ENCODE assay signal across 7 mouse cellular contexts in the genomic region with DNA sequence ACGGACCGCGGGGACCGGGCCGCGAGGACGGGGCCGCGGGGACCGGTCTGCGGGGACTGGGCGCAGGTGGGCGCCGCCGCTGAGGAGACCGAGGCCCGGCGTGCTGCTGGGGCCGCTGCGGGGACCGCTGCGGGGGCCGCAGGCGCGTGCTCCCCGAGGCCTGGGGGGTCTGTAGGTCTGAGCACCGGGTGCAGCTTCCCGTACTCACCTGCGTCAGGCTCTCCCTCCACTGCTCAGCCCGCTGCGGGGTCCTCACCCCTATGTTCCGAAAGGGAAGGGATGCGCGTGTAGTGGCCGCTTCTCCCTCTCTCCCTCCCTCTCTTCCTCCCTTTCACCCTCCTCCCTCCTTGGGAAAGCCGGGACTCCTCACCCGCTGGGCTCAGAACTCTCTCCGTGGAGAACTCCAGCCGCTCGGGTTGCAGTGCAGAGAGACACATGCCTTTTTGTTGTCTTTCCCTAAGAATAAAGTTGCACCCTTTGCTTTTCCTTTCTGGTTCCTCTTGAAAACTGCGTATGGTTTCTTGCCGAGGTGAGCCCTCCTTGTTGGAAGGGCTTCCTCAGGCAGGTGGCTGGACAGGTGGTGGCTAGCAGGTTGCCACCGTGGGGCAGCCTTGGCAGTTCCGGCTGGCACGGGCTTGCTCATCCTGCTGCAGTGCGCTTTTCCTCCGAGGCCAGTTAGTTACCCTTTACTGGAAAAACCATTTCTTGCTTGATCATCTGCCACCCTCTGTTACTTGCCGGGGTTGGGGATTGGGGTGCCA. TPM values are rescaled to one million over a fixed set of nuclear protein-coding genes. Genes with fewer than 3 reads are reported as not detected.
DNase-seq lines count a peak whose midpoint lies in the region; ATAC-seq and TF ChIP-seq lines count a peak whose summit lies in the region.

No protein-coding gene starts in this region.

- no peaks in the 10 kb centered on the region for H3K9me3 ChIP-seq in heart, embryonic 12.5 days (replicated peaks)
- no peaks in the 10 kb centered on the region for H3K9me3 ChIP-seq in kidney, embryonic 16.5 days (ENCODE audit: low read length)

- peaks cover 49% of the 10 kb centered on the region for H3K79me3 ChIP-seq in C2C12 (ENCODE audit: low read depth)

- H3K4me1 ChIP-seq in heart, embryonic 12.5 days (replicated peaks) = peaks cover 39% of the 10 kb centered on the region
- H3K4me1 ChIP-seq in kidney, embryonic 16.5 days (ENCODE audit: insufficient read depth, low read length) = peaks cover 25% of the 10 kb centered on the region

- no peak for TF ChIP-seq CTCF in C2C12 (IDR thresholded peaks at IDR 0.05; ENCODE audit: control insufficient read depth, insufficient read depth, insufficient read length)

- DNase-seq in ES-CJ7 (ENCODE audit: low read depth, low spot score) = peak; percentile 46
- DNase-seq in cerebellum, postnatal 25 days = peak; percentile 97 to 98
- DNase-seq in lung, postnatal 36 days = peak; percentile 41
- DNase-seq in spleen, postnatal 10 days (ENCODE audit: low spot score in 2 of 2) = peak; percentile 53 to 56

- peak overlapping the region; percentile 93 for H3K4me2 ChIP-seq in heart, embryonic 12.5 days
- peak overlapping the region; percentile 91 for H3K4me2 ChIP-seq in kidney, embryonic 16.5 days (replicated peaks; ENCODE audit: low read depth, low read length)

- no peaks in the 10 kb centered on the region for H3K27me3 ChIP-seq in C2C12 (ENCODE audit: control insufficient read depth, insufficient read depth, insufficient read length)
- H3K27me3 ChIP-seq in heart, embryonic 12.5 days (replicated peaks) = no peaks in the 10 kb centered on the region
- H3K27me3 ChIP-seq in kidney, embryonic 16.5 days (ENCODE audit: insufficient read depth, low read length) = no peaks in the 10 kb centered on the region

- no peaks in the 10 kb centered on the region for H3K36me3 ChIP-seq in C2C12 (ENCODE audit: control insufficient read depth, insufficient read depth)
- no peaks in the 10 kb centered on the region for H3K36me3 ChIP-seq in heart, embryonic 12.5 days
- no peaks in the 10 kb centered on the region for H3K36me3 ChIP-seq in kidney, embryonic 16.5 days (ENCODE audit: insufficient read depth, low read length)

- peak overlapping the region; percentile 40; the same call in 1 of the 2 replicates for H3K27ac ChIP-seq in heart, embryonic 12.5 days (ENCODE audit: poor library complexity, severe bottlenecking)
- H3K27ac ChIP-seq in kidney, embryonic 16.5 days (ENCODE audit: low read length) = peak overlapping the region; percentile 71

- peak overlapping the region; percentile 97 for H3K9ac ChIP-seq in heart, embryonic 12.5 days
- peak overlapping the region; percentile 95 for H3K9ac ChIP-seq in kidney, embryonic 16.5 days (replicated peaks; ENCODE audit: low read length)

- under 1% methylated on average over 42 of the region's 48 CpGs for WGBS in heart, embryonic 12.5 days
- under 1% methylated on average over 37 of the region's 48 CpGs for WGBS in kidney, embryonic 16.5 days

- H3ac ChIP-seq in C2C12 (ENCODE audit: control insufficient read depth, insufficient read length, low read depth) = peak overlapping the region; percentile 87

- peaks cover 56% of the 10 kb centered on the region for H3K79me2 ChIP-seq in C2C12 (ENCODE audit: control insufficient read depth, insufficient read depth)

- H3K4me3 ChIP-seq in C2C12 (ENCODE audit: insufficient read depth, poor library complexity, severe bottlenecking) = peak overlapping the region; percentile 72
- peak overlapping the region; percentile 100 for H3K4me3 ChIP-seq in heart, embryonic 12.5 days
- H3K4me3 ChIP-seq in kidney, embryonic 16.5 days (ENCODE audit: low read length) = peak overlapping the region; percentile 89

- no peak; the same call in 1 of the 2 replicates for ATAC-seq in heart, embryonic 12.5 days (ENCODE audit: insufficient number of reproducible peaks, low FRiP score)
- peak; percentile 59 for ATAC-seq in kidney, embryonic 16.5 days (ENCODE audit: low FRiP score, low TSS enrichment)

TF ChIP-seq in C2C12, 6 proteins besides CTCF, POLR2A, EP300 and RAD21:
- TF ChIP-seq MYOG (IDR thresholded peaks at IDR 0.05; ENCODE audit: control insufficient read depth, extremely low read depth, insufficient read length) (no peak), MAX (IDR thresholded peaks at IDR 0.05) (no peak), CEBPB (IDR thresholded peaks at IDR 0.05; ENCODE audit: low read depth) (no peak), USF1 (IDR thresholded peaks at IDR 0.05; ENCODE audit: low read depth) (no peak), FOSL1 (IDR thresholded peaks at IDR 0.05; ENCODE audit: insufficient read depth, low read length, poor library complexity, severe bottlenecking) (no peak), MYOD1 (IDR thresholded peaks at IDR 0.05; ENCODE audit: control insufficient read depth, insufficient read length, low read depth) (no peak)

RNA-seq across cellular contexts. Expression of gene Dgkd, which starts 0.7 kb away (rescaled TPM):
- 20.4 TPM for polyA plus RNA-seq in C2C12 (2012; fragmentation: generic; extraction: Trizol)
- 24.1 TPM in 2 replicates for polyA plus RNA-seq in heart, embryonic 12.5 days (2016; fragmentation: Nextera tagmentation; extraction: Ambion mirVana)
- polyA plus RNA-seq in kidney, embryonic 16.5 days (2015; fragmentation: Nextera tagmentation; extraction: Ambion mirVana) = 33.8 and 35.3 TPM in 2 replicates

RNA-seq across cellular contexts. Expression of gene Sag, which starts 50.3 kb away (rescaled TPM):
- polyA plus RNA-seq in C2C12 (2012; fragmentation: generic; extraction: Trizol) = 0.68 TPM
- 0.70 and 1.2 TPM in 2 replicates for polyA plus RNA-seq in heart, embryonic 12.5 days (2016; fragmentation: Nextera tagmentation; extraction: Ambion mirVana)
- 1.3 and 2.0 TPM in 2 replicates for polyA plus RNA-seq in kidney, embryonic 16.5 days (2015; fragmentation: Nextera tagmentation; extraction: Ambion mirVana)

Comparison
In these comparisons a context has a peak if more than half of its experiments do, and no peak if none do; other contexts are left out.
1. DNase-seq: peak in every context shown above with its lines; median percentile 98 in cerebellum, postnatal 25 days; 54 in spleen, postnatal 10 days; 46 in ES-CJ7; 41 in lung, postnatal 36 days.